Mouse (Mus musculus): ENCODE measurements at regions not wholly inside any gene's neighbourhood (a gene's known extent, or its start where the extent isn't known, plus 50 kb on each side); places are given as distances from the start of the nearest gene placed in this dataset.

DNA sequence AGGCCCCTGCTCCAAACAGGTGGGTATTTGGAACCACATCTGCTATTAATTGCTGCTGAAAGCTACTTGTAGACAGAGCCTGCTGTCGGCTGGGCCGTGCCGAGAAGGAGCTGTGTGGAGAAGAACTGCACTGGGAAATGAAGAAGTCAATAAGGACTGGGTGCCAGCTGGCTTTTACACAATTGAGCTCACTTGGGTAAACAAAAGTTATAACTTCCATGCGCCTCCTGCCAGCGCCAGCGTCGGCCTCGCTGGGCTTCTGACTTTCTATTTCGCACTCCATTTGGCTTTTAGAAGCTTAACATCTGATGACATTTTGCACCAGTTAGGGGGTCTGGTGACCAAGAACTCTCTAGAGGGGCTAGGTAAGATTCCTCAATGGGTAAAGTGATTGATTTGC is 114.2 kb downstream of the Fam114a2 start:
- Histone ChIP-seq H3K36me3 (ENCODE audit: control insufficient read depth, insufficient read depth, low read length) (no peaks in the 10 kb centered on the region), H3K27me3 (ENCODE audit: control insufficient read depth, insufficient read depth, low read depth, low read length) (no peaks in the 10 kb centered on the region), H3K9me3 (ENCODE audit: control insufficient read depth, low read length) (no peaks in the 10 kb centered on the region), H3K4me1 (replicated peaks; ENCODE audit: control insufficient read depth, insufficient read depth, low read length) (no peaks in the 10 kb centered on the region), H3K27ac (ENCODE audit: low read length) (no peak overlapping the region), H3K4me3 (ENCODE audit: low read length) (no peak overlapping the region), H3K9ac (ENCODE audit: low read length) (no peak overlapping the region), H3K4me2 (ENCODE audit: low read depth, low read length) (no peak overlapping the region)
- WGBS, result 66% methylated on average over 9 of the region's 9 CpGs
- no peak for ATAC-seq (ENCODE audit: low read depth)

DNA sequence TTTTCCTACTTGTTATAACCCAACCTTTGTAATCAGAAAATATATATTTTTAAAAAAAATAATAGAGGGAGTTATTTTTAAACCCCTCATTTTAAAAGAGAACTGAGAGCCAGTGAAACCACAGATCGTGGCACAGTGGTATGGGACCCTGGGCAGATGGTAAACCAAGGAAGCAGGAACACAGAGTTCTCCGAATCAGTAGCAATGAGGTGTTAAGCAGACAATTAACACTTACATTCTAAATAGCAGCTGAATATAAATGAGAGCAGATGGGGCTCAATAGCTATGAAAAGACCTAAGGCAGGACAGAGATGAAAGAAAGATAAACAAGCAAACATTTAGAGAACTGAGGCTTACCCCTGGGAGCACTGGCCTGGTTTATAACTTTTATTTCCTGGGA is 116.8 kb downstream of the Fam114a2 start:
- Histone ChIP-seq H3K9me3 (ENCODE audit: control insufficient read depth, low read length) (no peaks in the 10 kb centered on the region), H3K27ac (ENCODE audit: low read length) (no peak overlapping the region), H3K4me1 (replicated peaks; ENCODE audit: control insufficient read depth, insufficient read depth, low read length) (no peaks in the 10 kb centered on the region), H3K4me3 (ENCODE audit: low read length) (no peak overlapping the region), H3K4me2 (ENCODE audit: low read depth, low read length) (no peak overlapping the region), H3K27me3 (ENCODE audit: control insufficient read depth, insufficient read depth, low read depth, low read length) (no peaks in the 10 kb centered on the region), H3K36me3 (ENCODE audit: control insufficient read depth, insufficient read depth, low read length) (no peaks in the 10 kb centered on the region), H3K9ac (ENCODE audit: low read length) (no peak overlapping the region)
- 46% methylated on average over 2 of the region's 2 CpGs for WGBS
- no peak for ATAC-seq (ENCODE audit: low read depth)

- no peaks in the 10 kb centered on the region for H3K4me1 ChIP-seq (replicated peaks; ENCODE audit: control insufficient read depth, insufficient read depth, low read length)
- no peak overlapping the region for H3K9ac ChIP-seq (ENCODE audit: low read length)
- no peak for ATAC-seq (ENCODE audit: low read depth)
- H3K27me3 ChIP-seq (ENCODE audit: control insufficient read depth, insufficient read depth, low read depth, low read length), result no peaks in the 10 kb centered on the region
- H3K9me3 ChIP-seq (ENCODE audit: control insufficient read depth, low read length), result no peaks in the 10 kb centered on the region
- no peak overlapping the region for H3K27ac ChIP-seq (ENCODE audit: low read length)
- H3K36me3 ChIP-seq (ENCODE audit: control insufficient read depth, insufficient read depth, low read length), result no peaks in the 10 kb centered on the region
- no peak overlapping the region for H3K4me3 ChIP-seq (ENCODE audit: low read length)
- no peak overlapping the region for H3K4me2 ChIP-seq (ENCODE audit: low read depth, low read length)
- 100% methylated on average over 1 of the region's 1 CpGs for WGBS
These were observed 119.1 kb downstream of the Fam114a2 start for GRCm38 (mm10) chr11:57399366-57399765.

GRCm38 (mm10) chr11:57396429-57396828 is 122.0 kb downstream of the Fam114a2 start:
- WGBS, result 20% methylated on average over 3 of the region's 3 CpGs
- Histone ChIP-seq H3K4me2 (ENCODE audit: low read depth, low read length) (no peak overlapping the region), H3K36me3 (ENCODE audit: control insufficient read depth, insufficient read depth, low read length) (no peaks in the 10 kb centered on the region), H3K9ac (ENCODE audit: low read length) (no peak overlapping the region), H3K4me3 (ENCODE audit: low read length) (no peak overlapping the region), H3K4me1 (replicated peaks; ENCODE audit: control insufficient read depth, insufficient read depth, low read length) (no peaks in the 10 kb centered on the region), H3K9me3 (ENCODE audit: control insufficient read depth, low read length) (no peaks in the 10 kb centered on the region), H3K27ac (ENCODE audit: low read length) (no peak overlapping the region), H3K27me3 (ENCODE audit: control insufficient read depth, insufficient read depth, low read depth, low read length) (no peaks in the 10 kb centered on the region)
- ATAC-seq (ENCODE audit: low read depth), result no peak

DNA sequence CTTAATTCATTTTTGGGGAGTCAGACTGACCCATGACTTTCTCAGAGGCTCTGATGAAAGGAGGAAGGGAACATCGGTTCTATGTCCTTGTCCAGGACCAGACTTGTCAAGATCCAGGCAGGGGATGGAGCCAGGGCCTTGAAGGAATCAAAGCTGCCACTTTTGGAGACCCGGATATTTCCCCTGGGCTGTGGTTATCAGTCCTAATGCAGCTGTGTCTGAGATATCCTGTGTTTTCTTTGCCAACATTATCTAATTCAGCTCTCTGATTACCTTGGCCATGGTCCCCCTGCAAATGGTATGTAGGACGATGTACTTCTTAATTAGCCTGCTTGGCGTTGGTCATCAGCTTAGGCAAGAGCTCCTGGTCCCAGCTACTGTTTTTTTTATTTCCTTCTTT is 127.6 kb downstream of the Fam114a2 start:
- Histone ChIP-seq H3K27me3 (ENCODE audit: control insufficient read depth, insufficient read depth, low read depth, low read length) (no peaks in the 10 kb centered on the region), H3K9ac (ENCODE audit: low read length) (no peak overlapping the region), H3K4me1 (replicated peaks; ENCODE audit: control insufficient read depth, insufficient read depth, low read length) (no peaks in the 10 kb centered on the region), H3K4me2 (ENCODE audit: low read depth, low read length) (no peak overlapping the region), H3K36me3 (ENCODE audit: control insufficient read depth, insufficient read depth, low read length) (no peaks in the 10 kb centered on the region), H3K9me3 (ENCODE audit: control insufficient read depth, low read length) (no peaks in the 10 kb centered on the region), H3K4me3 (ENCODE audit: low read length) (no peak overlapping the region), H3K27ac (ENCODE audit: low read length) (no peak overlapping the region)
- WGBS, result 54% methylated on average over 4 of the region's 4 CpGs
- peak; percentile 45 for ATAC-seq (ENCODE audit: low read depth)

Data from lung, embryonic 16.5 days (tissue).